Mouse (Mus musculus): Measurements from ENCODE around the gene Zfp980. TPM values are rescaled to one million over a fixed set of nuclear protein-coding genes. Genes with fewer than 3 reads are reported as not detected.
"Not testable (repeated sequence)": the region's sequence is repeated elsewhere in the genome, so short reads cannot be mapped to it uniquely, and the experiment has no call there.

The Zfp980 gene
- polyA plus RNA-seq (2014; fragmentation: Nextera tagmentation; extraction: Ambion mirVana): not detected in 2 replicates

DNA sequence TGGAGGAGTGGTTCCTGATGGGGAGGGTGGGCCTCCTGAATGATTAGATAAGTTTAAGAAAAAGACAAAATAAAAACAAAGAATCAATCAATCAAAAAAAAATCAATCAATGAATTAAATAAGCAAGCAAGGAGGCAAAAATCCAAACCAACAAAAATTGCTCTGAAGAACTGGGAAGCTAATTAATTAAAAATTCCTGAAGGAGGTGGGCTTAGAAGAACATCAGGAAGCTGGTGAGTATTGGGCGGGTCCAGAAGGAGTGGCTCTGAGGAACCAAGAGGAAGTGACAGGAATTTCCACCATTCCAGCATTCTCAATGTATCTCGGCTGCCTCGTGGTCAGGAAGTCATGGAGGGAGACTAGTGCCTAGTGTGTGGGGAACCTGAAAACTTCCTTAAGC is at the start of gene Zfp980:
Gene Zfp980 (plus strand): TSS at position 301 of the 400 bp plus-strand sequence.
- H3K4me2 ChIP-seq (ENCODE audit: low read depth); ATAC-seq (ENCODE audit: insufficient read depth, low FRiP score, low TSS enrichment); DNase-seq (ENCODE audit: low spot score); H3K9me3 ChIP-seq (ENCODE audit: control insufficient read depth, low read length); H3K27me3 ChIP-seq (ENCODE audit: control insufficient read depth, insufficient read depth, low read length); H3K4me1 ChIP-seq (ENCODE audit: control insufficient read depth, insufficient read depth, low read length); H3K27ac ChIP-seq (ENCODE audit: low read depth, low read length); H3K9ac ChIP-seq (ENCODE audit: low read length); H3K4me3 ChIP-seq (ENCODE audit: low read depth, low read length); H3K36me3 ChIP-seq (ENCODE audit: control insufficient read depth, insufficient read depth, low read length): not testable (repeated sequence)
- 86% methylated on average over 3 of the region's 3 CpGs for WGBS

- H3K9ac ChIP-seq (ENCODE audit: low read length); H3K9me3 ChIP-seq (ENCODE audit: control insufficient read depth, low read length); H3K27me3 ChIP-seq (ENCODE audit: control insufficient read depth, insufficient read depth, low read length); H3K36me3 ChIP-seq (ENCODE audit: control insufficient read depth, insufficient read depth, low read length); H3K27ac ChIP-seq (ENCODE audit: low read depth, low read length); H3K4me3 ChIP-seq (ENCODE audit: low read depth, low read length); H3K4me1 ChIP-seq (ENCODE audit: control insufficient read depth, insufficient read depth, low read length); H3K4me2 ChIP-seq (ENCODE audit: low read depth); ATAC-seq (ENCODE audit: insufficient read depth, low FRiP score, low TSS enrichment): not testable (repeated sequence)
- 28% methylated on average over 50 of the region's 83 CpGs for WGBS
- peak; percentile 9 for DNase-seq (ENCODE audit: low spot score)
Measured at GRCm38 (mm10) chr4:145640416-145641185, 29.9 kb upstream of the Zfp980 start.

DNA sequence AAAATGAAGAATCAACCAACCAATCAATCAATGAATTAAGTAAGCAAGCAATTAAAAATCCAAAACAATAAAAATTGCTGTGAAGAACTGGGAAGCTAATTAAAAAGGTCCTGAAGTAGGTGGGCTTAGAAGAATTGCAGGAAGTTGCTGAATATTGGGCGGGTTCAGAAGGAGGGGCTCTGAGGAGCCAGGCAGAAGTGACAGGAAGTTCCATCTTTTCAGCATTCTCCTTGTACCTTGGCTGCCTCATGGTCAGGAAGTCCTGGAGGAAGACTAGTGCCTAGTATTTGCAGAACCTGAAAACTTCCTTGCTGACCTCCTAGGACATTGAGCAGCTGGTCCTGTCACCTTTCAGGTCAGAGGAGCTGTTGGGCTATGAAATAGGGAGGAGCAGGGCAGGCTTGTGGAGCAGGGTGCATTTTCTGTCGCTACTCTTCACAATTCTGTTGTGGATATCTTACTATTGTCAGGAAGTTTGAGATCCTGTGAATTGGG is 3.8 kb downstream of the Zfp980 start:
- not testable (repeated sequence) for DNase-seq (ENCODE audit: low spot score); H3K9me3 ChIP-seq (ENCODE audit: control insufficient read depth, low read length)

DNA sequence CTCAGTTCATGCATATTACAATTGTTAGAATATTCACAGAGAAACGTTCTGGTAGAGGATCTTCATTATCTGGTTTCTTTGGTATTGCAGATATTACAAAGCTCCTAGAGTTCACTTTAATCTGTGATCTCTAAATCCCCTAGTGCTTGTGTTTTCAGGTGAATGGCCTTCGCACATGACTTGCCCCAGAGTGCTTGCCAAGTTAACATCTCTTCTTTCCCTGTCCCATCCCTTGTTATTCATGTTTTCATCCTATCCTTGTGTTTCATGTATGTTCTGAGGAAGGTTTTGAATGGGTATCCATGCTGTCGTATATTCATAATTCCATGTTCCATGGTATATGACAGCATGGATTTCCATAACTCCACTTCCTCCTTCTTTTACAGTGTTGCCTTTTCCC is 9.7 kb downstream of the Zfp980 start:
- H3K9ac ChIP-seq (ENCODE audit: low read length); H3K9me3 ChIP-seq (ENCODE audit: control insufficient read depth, low read length); H3K4me2 ChIP-seq (ENCODE audit: low read depth); H3K4me3 ChIP-seq (ENCODE audit: low read depth, low read length); H3K36me3 ChIP-seq (ENCODE audit: control insufficient read depth, insufficient read depth, low read length); H3K27me3 ChIP-seq (ENCODE audit: control insufficient read depth, insufficient read depth, low read length); H3K27ac ChIP-seq (ENCODE audit: low read depth, low read length); H3K4me1 ChIP-seq (ENCODE audit: control insufficient read depth, insufficient read depth, low read length): not testable (repeated sequence)
- WGBS: 89% methylated on average over 3 of the region's 3 CpGs
- ATAC-seq (ENCODE audit: insufficient read depth, low FRiP score, low TSS enrichment) (peak; percentile 51; the same call in 1 of the 2 replicates), DNase-seq (ENCODE audit: low spot score) (peak; percentile 8)

More for the DNA sequence above, 3.8 kb downstream of the Zfp980 start:
- not testable (repeated sequence) for H3K4me3 ChIP-seq (ENCODE audit: low read depth, low read length); H3K9ac ChIP-seq (ENCODE audit: low read length); H3K4me2 ChIP-seq (ENCODE audit: low read depth); H3K36me3 ChIP-seq (ENCODE audit: control insufficient read depth, insufficient read depth, low read length); H3K4me1 ChIP-seq (ENCODE audit: control insufficient read depth, insufficient read depth, low read length); H3K27ac ChIP-seq (ENCODE audit: low read depth, low read length); H3K27me3 ChIP-seq (ENCODE audit: control insufficient read depth, insufficient read depth, low read length); ATAC-seq (ENCODE audit: insufficient read depth, low FRiP score, low TSS enrichment)
- 76% methylated on average over 2 of the region's 2 CpGs for WGBS

- not testable (repeated sequence) for H3K36me3 ChIP-seq (ENCODE audit: control insufficient read depth, insufficient read depth, low read length); H3K4me3 ChIP-seq (ENCODE audit: low read depth, low read length); H3K4me2 ChIP-seq (ENCODE audit: low read depth); H3K27me3 ChIP-seq (ENCODE audit: control insufficient read depth, insufficient read depth, low read length); H3K4me1 ChIP-seq (ENCODE audit: control insufficient read depth, insufficient read depth, low read length); H3K9ac ChIP-seq (ENCODE audit: low read length); H3K27ac ChIP-seq (ENCODE audit: low read depth, low read length); DNase-seq (ENCODE audit: low spot score); H3K9me3 ChIP-seq (ENCODE audit: control insufficient read depth, low read length)
- 38% methylated on average over 1 of the region's 1 CpGs for WGBS
- peak; percentile 49 for ATAC-seq (ENCODE audit: insufficient read depth, low FRiP score, low TSS enrichment)
Measured at GRCm38 (mm10) chr4:145680672-145681387, 10.3 kb downstream of the Zfp980 start.

DNA sequence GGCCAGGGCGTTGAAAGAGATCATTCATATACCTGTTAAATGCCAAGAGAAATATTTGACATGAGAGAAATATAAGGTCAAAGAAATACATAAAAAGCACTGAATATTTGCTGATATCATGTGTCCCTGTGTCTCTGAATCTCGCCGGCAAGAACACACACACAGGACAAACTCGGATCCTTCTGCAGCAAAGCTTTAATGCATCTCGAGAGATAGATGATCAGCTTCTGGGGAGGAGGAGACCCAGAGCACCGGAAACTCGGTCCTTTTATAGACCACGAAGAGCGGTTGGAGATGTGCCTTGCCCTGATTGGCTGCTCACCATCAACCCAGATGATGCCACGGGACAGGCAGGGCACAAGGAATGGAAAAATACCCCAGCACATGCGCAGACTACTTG is 11.5 kb downstream of the Zfp980 start:
- not testable (repeated sequence) for H3K4me2 ChIP-seq (ENCODE audit: low read depth); H3K9ac ChIP-seq (ENCODE audit: low read length); H3K4me1 ChIP-seq (ENCODE audit: control insufficient read depth, insufficient read depth, low read length); H3K27me3 ChIP-seq (ENCODE audit: control insufficient read depth, insufficient read depth, low read length); H3K27ac ChIP-seq (ENCODE audit: low read depth, low read length); DNase-seq (ENCODE audit: low spot score); H3K36me3 ChIP-seq (ENCODE audit: control insufficient read depth, insufficient read depth, low read length); H3K4me3 ChIP-seq (ENCODE audit: low read depth, low read length); H3K9me3 ChIP-seq (ENCODE audit: control insufficient read depth, low read length)
- 85% methylated on average over 7 of the region's 11 CpGs for WGBS
- peak; percentile 43; the same call in 1 of the 2 replicates for ATAC-seq (ENCODE audit: insufficient read depth, low FRiP score, low TSS enrichment)

GRCm38 (mm10) chr4:145683024-145683766 is 12.7 kb downstream of the Zfp980 start:
- 0 out of 2 replicates have a peak, but pooled peaks have one; percentile 45 for ATAC-seq (ENCODE audit: insufficient read depth, low FRiP score, low TSS enrichment)

GRCm38 (mm10) chr4:145686061-145686460 is 15.6 kb downstream of the Zfp980 start:
- H3K4me2 ChIP-seq (ENCODE audit: low read depth); H3K4me3 ChIP-seq (ENCODE audit: low read depth, low read length); H3K4me1 ChIP-seq (ENCODE audit: control insufficient read depth, insufficient read depth, low read length); H3K27ac ChIP-seq (ENCODE audit: low read depth, low read length); H3K9ac ChIP-seq (ENCODE audit: low read length); H3K36me3 ChIP-seq (ENCODE audit: control insufficient read depth, insufficient read depth, low read length); H3K27me3 ChIP-seq (ENCODE audit: control insufficient read depth, insufficient read depth, low read length); DNase-seq (ENCODE audit: low spot score); ATAC-seq (ENCODE audit: insufficient read depth, low FRiP score, low TSS enrichment); H3K9me3 ChIP-seq (ENCODE audit: control insufficient read depth, low read length): not testable (repeated sequence)
- WGBS: 51% methylated on average over 2 of the region's 2 CpGs

More at GRCm38 (mm10) chr4:145683024-145683766, 12.7 kb downstream of the Zfp980 start:
- not testable (repeated sequence) for H3K27me3 ChIP-seq (ENCODE audit: control insufficient read depth, insufficient read depth, low read length); H3K9me3 ChIP-seq (ENCODE audit: control insufficient read depth, low read length); H3K9ac ChIP-seq (ENCODE audit: low read length); H3K4me1 ChIP-seq (ENCODE audit: control insufficient read depth, insufficient read depth, low read length); H3K4me2 ChIP-seq (ENCODE audit: low read depth); H3K4me3 ChIP-seq (ENCODE audit: low read depth, low read length); H3K27ac ChIP-seq (ENCODE audit: low read depth, low read length); H3K36me3 ChIP-seq (ENCODE audit: control insufficient read depth, insufficient read depth, low read length); DNase-seq (ENCODE audit: low spot score)
- WGBS: 88% methylated on average over 3 of the region's 3 CpGs

Data from neural tube, embryonic 11.5 days (tissue).